Mouse (Mus musculus): ENCODE measurements around the gene Tulp4.
"Not testable (repeated sequence)": the region's sequence is repeated elsewhere in the genome, so short reads cannot be mapped to it uniquely, and the experiment has no call there.

Tulp4 gene

DNA sequence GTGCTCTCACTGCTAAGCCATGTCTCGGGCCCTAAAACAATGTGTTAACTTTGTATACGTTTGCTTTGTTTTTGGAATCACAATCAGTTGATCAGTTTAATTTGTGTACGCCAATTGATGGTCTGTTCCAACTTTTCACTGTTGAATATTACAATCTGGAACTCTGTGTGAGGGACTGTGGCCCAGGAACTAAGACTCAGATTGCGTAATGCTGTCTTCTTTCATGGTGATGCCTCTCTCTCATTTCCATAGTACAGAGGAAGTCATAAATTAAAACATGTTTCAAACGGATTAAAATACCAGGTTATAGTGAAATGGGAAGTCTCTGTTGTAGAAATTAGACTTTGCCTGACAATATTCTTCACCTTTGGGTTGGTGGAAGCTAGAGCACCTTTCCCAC is 83.0 kb downstream of the Tulp4 start:
- no peak for DNase-seq (ENCODE audit: low read depth, low spot score)

DNA sequence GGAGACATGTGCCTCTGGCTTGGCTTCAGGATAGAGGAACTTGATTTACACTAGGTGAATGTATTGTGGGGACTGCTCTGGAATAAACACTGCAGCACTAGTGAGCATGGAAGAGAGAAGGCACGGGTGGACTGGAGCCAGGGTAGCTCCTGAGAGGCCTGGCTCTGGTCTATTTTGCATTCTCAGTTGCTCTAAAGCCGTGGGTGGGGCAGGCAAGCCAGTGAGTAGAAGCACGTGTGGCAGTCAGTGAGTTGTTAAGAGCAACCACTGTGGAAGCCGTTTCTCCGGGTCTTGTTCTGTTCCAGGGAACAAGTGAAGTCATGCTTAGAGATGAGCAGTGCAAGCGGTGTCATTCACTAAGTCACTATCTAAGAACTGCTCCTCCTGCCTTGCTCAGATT is 86.0 kb downstream of the Tulp4 start:
- no peak for DNase-seq (ENCODE audit: low read depth, low spot score)

DNA sequence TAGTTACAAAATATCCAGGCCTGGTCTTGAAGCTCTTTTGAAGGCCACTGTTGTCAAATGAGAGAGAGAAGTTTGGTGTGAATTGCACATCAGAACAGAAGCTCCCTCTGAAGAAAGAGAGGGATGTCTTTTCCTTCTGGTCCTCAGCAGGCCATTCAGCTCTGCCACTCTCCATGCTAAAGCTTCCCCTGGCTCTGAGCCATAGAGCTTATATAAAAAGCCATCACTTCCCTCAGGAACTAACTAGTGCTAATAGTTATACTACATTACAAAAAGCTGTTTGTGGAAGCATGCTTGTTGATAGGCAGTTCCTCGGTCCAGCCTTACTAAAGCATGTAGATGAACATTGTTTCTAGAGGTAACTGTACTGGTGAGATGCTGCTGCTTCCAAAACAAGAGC is 89.2 kb downstream of the Tulp4 start:
- DNase-seq (ENCODE audit: low read depth, low spot score) = no peak

DNA sequence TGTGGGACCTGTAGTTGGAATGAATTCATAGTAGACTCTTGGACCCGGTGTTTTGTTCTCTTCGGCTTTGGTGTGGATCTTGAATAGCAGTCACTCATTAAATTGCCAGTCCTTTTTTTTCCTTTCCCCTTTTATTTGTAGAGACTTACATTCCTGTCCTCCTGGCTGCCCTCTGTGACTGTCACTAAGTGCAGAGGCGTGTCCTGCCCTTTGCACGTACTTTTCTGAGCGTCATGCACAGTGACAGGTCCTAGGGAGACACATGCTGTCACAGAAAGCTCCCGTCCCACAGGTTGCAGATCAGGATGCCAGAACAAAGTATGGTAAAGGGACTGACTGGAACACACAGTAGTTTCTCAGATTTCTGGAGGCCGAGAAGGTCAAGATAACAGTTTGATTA is 91.3 kb downstream of the Tulp4 start:
- no peak for DNase-seq (ENCODE audit: low read depth, low spot score)

DNA sequence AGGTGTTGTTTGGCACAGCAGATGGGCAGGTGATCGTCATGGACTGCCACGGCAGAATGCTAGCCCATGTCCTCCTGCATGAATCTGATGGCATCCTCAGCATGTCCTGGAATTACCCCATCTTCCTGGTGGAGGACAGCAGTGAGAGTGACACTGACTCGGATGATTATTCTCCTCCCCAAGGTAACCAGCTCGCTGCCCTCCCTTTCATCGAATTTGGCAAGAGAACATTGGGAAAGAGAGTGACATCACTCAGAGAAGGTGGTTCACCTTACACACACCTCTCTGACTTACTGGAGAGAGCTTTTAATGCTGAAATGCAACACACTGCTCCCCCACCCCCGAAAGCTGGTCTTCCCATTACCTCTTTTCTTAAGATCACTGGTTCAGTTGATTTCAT is 92.4 kb downstream of the Tulp4 start:
- DNase-seq (ENCODE audit: low read depth, low spot score) = no peak

DNA sequence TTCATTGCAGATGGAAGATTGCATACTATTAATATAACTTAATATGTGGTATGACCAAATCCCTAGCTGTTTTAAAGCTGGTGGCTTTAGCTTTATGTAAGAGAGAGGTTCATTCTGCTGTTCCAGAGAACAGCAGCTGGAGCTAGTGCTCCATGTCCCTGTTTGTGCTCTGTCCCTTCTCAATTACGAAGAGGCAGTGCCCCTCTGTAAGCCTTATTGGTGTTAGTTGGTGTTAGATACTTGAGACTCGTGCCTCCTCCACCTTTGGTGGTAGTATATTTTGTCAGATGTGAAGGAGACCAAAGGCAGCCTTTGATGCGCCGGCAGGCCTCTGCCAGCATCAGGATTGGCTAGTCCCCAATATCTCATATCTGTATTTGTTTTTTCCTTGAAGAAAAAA is 92.9 kb downstream of the Tulp4 start:
- DNase-seq (ENCODE audit: low read depth, low spot score) = no peak

DNA sequence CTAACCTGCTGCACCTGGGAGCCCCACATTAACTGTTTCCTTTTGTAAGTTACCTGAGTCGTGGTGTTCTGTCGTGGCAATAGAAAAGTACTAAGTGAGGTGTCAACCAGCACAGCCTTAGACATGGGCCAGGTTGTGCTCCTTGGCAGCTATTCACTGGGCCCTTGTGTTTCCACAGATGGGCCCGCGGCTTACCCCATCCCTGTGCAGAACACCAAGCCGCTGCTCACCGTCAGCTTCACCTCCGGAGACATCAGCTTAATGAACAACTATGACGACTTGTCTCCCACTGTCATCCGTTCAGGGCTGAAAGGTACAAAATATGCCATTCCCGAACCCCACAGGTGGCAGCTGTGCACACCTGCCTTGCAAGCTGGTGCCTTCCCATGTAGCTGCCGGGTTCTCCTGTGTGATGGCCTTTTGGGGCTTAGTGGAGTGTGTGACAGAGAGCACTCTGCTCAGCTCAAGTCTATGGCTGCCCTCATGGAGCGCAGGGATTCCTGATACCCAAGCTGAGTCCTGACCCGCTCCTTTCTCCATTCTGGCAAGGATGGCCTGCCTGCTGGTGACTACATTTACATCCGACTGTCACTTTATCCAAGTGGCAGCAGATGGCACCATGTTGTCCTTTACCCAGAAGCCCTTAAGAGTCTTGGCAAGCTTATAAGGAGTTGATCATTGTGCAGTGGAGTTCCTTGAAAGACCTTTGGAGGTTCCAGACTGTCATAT is 95.4 kb downstream of the Tulp4 start:
- DNase-seq (ENCODE audit: low read depth, low spot score) = no peak

DNA sequence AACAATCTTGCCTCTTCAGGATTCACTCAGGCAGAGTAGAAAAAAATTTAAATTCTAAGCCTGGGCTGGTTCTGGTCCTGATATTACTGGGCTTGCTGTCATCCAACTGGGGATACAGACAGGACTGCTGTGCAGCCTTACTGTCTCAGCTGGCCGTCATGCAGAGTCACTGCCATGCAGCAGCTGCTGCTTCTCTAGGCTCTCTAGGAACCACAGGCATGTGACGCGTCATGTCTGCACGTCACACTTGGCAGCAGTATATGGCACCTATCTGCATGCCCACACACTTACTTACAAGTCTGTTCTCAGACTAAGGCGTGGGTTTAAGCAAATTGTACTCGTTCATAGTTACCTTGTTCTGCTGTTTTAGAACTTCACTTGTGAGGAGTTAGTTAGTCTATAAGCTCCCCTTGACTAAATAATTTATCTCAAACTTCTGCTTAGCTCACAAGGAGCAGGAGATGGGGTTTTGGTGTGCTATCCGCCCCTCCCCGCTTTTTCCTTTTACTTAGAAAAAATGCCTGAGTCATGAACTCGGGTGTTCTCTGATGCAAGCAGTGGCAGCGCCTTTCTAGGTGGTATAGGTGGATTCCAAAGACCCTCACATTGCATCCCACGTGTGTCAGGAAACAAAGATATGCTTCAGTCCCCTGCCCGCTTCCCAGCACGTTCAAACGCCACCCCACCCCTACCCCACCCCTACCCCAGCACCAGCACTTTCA is 96.3 kb downstream of the Tulp4 start:
- DNase-seq (ENCODE audit: low read depth, low spot score) = no peak

DNA sequence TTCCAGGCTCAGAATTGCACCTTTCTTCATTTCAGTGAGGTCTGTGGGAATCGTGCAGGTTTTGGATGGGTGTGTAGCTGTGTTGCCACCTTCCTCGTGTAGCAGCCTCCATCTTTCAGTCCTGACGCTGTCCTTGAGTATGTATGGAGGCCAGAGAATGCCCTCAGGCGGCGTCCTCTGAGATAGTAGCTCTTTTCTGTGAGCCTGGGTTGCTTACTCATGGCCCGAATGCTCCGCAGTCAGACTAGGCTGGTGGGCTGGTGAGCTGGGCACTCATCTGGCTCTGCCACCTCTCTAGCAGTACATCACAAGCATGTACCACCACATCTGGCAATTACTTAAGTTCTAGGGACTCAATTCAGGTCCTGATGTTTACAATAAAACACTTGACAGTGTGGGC is 96.9 kb downstream of the Tulp4 start:
- DNase-seq (ENCODE audit: low read depth, low spot score) = no peak

DNA sequence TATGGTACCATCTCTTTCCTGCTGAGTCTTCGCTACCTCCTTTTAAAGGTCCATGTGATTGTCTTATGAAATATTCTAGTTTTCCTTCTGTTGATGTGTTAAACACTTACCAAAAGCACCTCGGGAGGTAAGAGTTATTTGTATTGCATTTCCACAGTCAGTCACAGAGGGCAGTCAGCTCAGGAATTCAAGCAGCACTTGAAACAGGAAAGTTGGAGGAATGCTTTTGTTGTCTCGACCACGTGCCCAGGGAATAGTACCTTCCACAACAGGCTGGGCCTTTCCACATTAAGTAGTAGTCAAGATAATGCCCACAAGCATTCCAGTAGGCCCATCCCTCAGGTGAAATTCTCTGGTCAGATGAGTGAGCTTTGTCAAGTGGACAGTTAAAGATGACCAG is 97.6 kb downstream of the Tulp4 start:
- DNase-seq (ENCODE audit: low read depth, low spot score) = no peak

DNA sequence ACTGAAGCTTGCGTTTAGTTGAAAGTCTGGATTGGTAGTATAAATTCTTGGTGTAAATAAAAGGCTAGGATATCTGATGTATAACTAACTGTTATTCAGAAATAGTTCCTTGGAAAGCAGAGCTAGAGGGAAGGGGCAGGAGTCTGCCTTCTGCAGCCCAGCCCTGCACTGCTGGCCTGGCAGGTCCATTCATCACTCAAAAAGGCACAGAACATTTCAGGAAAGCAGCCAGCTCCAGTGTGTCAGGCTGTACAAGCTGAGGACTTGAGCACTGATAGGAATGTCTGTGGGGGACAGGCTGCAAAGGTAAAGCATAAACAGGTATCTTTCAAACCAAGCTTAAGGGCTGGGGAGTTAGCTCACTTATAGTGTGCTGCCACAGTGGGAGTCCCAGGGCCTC is 105.5 kb downstream of the Tulp4 start:
- no peak for DNase-seq (ENCODE audit: low read depth, low spot score)

DNA sequence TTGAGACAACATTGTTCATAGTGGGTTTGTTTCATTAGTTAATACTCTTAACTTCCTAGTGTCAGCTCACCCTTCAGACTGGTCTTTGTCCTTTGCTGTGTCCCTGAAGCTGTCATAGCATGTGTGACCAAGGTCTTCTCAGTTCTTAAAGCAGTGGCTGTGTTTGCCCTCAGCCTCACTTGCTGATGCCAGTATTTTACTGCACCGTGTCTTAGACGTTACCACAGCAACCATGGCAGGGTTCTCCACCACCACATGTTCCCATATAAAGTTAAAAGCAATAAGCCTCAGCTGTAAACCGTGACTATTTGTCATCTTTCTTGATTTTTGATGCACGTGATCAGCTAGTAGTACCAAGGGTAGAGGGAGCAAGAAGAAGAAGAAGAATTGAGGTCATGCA is 109.4 kb downstream of the Tulp4 start:
- no peak for DNase-seq (ENCODE audit: low read depth, low spot score)

DNA sequence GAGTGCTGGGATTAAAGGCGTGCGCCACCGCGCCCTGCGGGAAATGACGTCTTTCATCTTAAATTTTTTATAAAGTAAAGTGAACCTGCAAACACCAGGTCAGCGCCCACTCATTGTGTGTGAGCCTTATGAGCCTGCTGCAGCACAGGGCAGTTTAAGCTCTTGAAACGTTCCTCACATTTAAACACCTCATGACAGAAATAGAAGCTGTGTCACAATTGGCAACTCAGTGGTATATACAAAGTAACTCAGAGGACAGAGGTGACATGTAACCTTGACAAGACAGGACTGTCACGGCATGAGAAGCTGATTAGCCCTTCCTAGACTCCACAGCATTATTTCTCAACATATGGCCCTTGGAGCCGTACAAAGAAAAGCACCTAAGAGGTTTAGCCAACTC is 110.3 kb downstream of the Tulp4 start:
- no peak for DNase-seq (ENCODE audit: low read depth, low spot score)

DNA sequence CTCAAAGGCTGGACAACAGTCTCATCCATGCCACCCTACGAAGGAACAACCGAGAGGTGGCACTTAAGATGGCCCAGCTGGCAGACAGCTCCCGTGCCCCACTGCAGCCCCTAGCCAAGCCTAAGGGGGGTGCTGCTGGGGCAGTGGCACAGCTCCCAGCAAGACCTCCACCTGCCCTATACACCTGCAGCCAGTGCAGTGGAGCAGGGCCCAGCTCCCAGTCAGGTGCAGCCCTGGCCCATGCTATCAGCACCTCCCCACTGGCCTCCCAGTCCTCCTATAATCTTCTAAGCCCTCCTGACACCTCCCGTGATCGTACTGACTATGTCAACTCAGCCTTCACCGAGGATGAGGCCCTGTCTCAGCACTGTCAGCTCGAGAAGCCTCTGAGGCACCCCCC is 126.4 kb downstream of the Tulp4 start:
- DNase-seq (ENCODE audit: low read depth, low spot score) = not testable (repeated sequence)

DNA sequence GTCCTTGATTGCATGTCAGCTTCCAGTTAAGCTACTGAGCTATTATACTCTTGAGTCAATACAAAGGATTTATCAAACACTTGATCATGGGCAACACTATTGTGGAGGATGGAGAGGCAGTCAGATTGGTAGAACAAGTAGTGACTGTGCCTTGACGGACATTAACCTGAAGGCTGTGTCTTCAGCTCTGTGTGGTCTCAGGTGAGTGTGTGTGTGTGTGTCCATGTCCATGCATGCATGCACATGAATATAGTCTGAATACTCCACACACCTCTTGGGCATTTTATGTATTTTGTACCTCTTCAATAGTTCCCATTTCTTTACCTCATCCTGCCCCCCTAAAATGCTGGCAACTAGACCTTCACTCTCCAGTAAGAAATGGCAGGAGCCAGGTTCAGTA is 145.1 kb downstream of the Tulp4 start:
- DNase-seq (ENCODE audit: low read depth, low spot score) = not testable (repeated sequence)

DNA sequence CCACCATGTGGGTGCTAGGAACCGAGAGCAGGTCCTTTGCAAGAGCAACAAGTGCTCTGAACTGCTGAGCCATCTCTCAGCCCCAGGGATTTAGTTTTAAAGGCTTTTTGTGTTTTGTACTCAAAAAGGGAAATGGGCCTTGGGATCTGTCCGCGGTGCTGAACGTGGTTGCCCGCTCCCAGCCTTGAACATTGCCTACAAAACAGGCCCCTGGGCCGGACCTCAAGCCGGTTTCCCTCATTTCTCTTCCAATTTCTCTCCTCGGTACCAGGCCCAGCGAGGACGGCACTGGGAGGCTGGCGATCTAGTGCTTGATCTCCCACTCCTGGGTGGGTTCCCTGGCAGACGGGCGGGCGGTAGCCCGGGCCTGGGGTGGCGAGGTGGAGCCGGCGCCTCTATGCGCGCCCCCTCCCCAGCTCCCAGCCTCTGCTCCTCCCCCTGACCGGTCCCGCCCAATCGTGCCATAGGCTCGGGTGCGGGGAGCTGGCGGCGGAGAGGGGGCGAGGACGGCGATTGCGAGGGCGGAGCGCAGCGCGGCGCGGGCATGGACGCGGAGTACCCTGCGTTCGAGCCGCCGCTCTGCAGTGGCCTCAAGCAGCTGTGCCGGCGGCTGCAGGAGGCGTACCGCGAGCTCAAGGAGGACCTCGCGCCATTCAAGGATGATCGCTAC is 150.3 kb downstream of the Tulp4 start, which contains the start of gene Tmem181a:
Gene Tmem181a, plus strand, starts transcription at position 461 of the 670 bp plus-strand sequence.
- DNase-seq (ENCODE audit: low read depth, low spot score) = not testable (repeated sequence)

DNA sequence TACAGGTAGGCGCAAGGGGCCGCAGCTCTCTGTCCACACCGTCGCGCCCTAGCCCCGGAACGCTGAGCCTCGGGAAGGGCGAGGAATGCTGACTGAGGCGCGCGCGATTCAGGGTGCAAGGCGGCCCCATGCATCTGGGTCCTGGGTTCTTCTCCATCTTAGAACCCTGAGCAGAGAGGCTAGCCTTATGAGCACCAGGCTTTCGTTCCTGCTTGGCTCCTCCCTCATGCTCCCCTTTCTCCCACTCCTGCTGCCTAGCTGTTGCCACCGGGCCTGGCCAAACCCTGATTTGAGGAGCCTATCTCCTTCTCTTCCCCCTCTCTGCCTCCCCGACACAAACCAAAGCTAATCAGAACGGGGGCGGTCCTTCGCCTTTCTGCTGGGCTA is 150.8 kb downstream of the Tulp4 start:
- DNase-seq (ENCODE audit: low read depth, low spot score) = not testable (repeated sequence)

DNA sequence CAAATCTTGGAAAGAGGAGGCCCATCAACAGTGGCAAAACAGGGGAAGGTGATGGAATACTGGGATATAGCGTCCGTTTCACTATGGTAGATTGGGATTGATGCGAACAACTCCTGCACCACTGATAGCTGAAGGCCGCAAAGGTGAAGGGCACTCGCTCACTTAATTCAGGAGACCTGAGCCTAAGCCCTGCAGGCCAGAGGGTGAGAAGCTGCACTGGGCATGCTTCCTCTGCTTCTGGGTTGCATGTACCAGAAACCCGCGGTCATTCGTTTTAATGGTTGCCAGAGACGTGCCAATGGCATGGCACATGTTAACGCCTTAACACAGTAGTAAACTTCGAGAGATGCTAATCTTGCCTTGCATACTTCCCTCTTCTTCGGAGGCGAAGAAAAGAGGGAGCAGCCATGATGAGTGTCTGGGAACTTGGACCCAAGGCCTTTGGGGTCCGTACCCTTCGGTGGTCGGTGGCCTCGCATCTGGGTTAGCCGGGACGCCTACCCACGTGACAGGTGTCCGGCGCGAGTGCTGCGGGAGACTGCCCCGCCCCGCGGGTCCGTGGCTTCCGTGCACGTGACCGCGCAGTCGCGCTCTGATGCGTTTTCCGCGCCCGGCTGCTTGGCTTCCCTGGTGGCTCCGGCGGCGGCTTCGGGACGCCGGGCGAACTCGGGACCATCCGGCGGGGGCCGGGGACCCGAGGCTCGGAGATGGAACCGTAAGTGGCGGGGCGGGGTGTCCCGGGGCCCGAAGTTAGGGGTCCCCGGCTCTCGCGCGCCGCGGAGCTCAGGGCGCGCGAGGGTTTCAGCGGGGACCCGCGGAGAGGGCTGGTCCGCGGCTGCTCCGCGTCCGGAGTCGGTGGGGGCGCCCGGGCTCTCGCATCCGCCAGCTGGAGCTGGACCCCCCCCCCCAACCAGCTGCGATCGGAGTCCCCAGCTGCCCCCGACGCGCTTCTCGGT is 163.9 kb downstream of the Tulp4 start:
- DNase-seq (ENCODE audit: low read depth, low spot score) = peak; percentile 29

DNA sequence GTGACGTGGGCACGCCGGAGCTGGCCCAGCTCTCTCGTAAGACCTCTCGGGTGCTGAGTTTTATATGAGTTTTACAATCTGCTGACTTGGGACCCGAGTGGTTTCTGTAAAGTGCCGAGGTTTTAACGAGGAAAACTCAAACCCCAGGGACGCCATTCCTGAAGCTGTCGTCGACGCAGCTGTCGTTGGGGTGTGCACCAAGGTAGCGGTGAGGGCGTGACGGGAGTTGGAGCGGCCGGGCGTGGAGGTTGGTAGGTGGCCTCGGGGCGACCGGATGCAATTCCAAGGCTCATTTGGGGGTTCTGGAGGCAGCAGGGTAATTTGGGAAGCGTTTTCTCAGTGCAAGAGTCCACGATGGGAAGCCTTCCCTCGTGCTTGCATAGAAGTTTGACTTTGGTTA is 164.6 kb downstream of the Tulp4 start:
- DNase-seq (ENCODE audit: low read depth, low spot score) = peak; percentile 31

DNA sequence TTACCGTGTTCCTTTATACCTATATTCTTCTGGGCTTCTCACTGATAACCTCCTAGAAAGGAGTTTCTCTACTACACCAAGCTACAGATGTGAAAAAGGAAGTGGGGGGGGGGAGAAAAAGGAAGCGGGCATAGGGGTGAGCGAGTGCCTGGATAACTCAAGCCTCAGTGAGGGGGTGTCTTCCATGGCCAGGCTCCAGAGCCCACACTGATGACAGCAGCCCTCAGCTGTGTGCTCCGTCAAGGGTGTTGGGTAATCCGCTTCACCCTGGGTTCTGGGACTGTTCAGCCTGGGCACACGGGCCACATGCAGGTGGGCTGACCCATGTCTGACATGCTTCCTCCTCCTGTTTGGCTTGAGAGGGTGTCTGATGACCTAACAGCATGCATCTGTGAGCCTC is 165.7 kb downstream of the Tulp4 start:
- peak; percentile 1 for DNase-seq (ENCODE audit: low read depth, low spot score)

DNA sequence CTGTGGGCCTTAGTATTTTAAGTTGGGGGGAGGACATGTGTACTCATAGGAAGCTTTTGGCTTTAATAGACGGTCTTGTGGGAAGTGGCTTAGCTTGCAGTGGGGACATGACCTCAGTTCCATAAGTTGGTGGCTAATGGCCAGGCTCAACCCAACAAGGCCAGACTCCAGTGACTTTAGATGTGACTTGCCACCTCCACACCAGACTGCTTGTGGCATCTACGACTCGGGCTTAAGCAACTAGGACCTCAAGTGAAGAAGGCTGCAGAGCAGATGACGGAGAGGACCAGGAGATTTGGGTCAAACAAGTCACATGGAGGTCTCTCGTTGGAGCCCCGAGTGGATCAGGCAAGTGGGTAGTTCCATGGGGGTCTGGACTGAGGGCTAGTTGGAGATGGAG is 168.5 kb downstream of the Tulp4 start:
- not testable (repeated sequence) for DNase-seq (ENCODE audit: low read depth, low spot score)

DNA sequence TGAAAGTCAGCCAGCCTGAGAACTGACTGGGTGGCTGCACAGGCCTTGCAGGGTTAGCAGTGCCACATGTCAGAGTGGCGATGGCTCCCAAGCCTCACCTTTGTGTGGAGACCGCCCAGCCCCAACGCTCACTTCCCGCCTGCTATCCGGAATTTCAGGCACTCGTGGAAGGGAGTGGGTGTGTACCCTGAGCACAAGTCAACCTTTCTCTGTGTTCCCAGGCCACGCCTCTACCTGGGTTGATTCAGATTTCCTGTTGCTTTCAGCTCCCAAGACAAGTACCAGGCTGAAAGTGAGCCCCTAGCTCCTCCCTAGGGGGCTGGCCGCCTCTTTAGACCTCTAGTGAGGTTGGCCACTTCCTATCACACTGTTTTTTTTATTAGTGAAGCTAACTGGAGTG is 173.0 kb downstream of the Tulp4 start:
- DNase-seq (ENCODE audit: low read depth, low spot score) = not testable (repeated sequence)
